Mouse (Mus musculus): ENCODE measurements around the gene B3gnt9.

Gene B3gnt9

DNA sequence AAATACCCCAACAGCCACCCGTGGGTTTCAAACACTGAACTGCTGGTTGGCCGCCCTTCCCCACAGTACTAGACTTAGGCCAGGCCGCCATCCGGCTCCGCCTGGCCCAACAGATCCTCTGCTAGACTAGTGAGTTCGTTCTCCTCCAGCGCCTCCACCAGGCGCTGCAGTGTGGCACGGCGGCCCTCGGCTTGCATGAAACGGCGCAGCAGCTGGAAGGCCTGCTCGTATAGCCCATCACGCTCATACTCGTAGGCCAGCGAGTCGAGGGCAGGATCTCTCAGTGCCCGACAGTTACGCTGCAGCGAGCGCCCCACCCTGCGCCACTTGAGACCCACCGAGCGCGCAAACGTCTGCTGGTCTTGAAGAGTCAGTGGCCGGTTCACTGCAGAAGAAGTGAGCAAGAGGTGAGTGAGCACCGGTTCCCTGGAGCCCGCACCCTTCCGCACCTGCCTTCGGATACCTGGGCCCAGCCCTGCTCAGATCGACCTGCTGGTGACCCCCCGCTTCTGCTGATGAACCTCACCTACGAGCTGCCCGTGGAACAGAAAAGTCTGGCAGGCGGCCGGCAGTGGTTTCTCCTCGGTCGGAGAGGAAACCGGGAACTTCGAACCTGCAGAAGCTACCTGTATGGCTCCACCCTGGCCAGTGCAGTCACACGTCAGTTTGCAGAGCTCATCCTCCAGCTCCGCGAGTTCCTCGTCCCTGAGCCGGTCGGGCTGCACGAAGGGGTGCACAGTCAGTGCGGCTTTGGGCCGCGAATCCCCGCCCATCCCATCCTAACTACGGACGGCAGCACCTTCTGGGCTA, 4.2 kb upstream of the B3gnt9 start:
- POLR2A ChIA-PET: interaction anchor here in 3 of 4 experiments (0.5 to 14.1 kb wide), 28 partner anchors 9 to 657 kb away, joined by 3 to 255 read pairs (median 4); partner anchors contain the start of genes D230025D16Rik (in 2 of the 3), 4931428F04Rik (in 1 of the 3), E2f4 (in 1 of the 3) and Nol3 (in 1 of the 3)
- CTCF ChIA-PET: interaction anchor here (0.5 to 3.9 kb wide), 80 partner anchors 9 to 657 kb away, joined by 3 to 40 read pairs (median 5); partner anchors contain the start of genes 4931428F04Rik (in 2 of the 4), D230025D16Rik (in 2 of the 4), E2f4 (in 2 of the 4) and Cbfb (in 1 of the 4)

GRCm38 (mm10) chr8:105257318-105258114, 2.6 kb upstream of the B3gnt9 start:
- POLR2A ChIA-PET: interaction anchor here in 3 of 4 experiments (0.6 to 14.1 kb wide), 9 partner anchors 11 to 36 kb away, joined by 3 to 255 read pairs (median 8); partner anchors contain the start of genes D230025D16Rik (in 2 of the 3), 4931428F04Rik (in 1 of the 3) and Hsf4 (in 1 of the 3)
- CTCF ChIA-PET: interaction anchor here in 3 of 4 experiments (0.5 to 1.5 kb wide), 10 partner anchors 22 to 617 kb away, joined by 3 to 10 read pairs (median 3); no protein-coding TSS in a partner anchor

GRCm38 (mm10) chr8:105254152-105254965, 594 bp downstream of the B3gnt9 start:
- POLR2A ChIA-PET: interaction anchor here (0.5 to 14.1 kb wide), 54 partner anchors 9 to 883 kb away, joined by 3 to 255 read pairs (median 5); partner anchors contain the start of genes 4931428F04Rik (in 3 of the 4), D230025D16Rik (in 3 of the 4), E2f4 (in 2 of the 4) and Exoc3l (in 2 of the 4)

GRCm38 (mm10) chr8:105253766-105254151, 1.2 kb downstream of the B3gnt9 start:
- ChIA-PET CTCF (interaction anchor here (0.6 to 4.2 kb wide), 53 partner anchors 9 to 719 kb away, joined by 3 to 37 read pairs (median 4); partner anchors contain the start of genes D230025D16Rik (in 3 of the 4), Fbxl8 (in 2 of the 4), 4931428F04Rik (in 1 of the 4) and Car7 (in 1 of the 4)), POLR2A (interaction anchor here (0.5 to 14.1 kb wide), 40 partner anchors 9 to 883 kb away, joined by 3 to 255 read pairs (median 5); partner anchors contain the start of genes 4931428F04Rik (in 3 of the 4), D230025D16Rik (in 3 of the 4), Fhod1 (in 2 of the 4) and E2f4 (in 1 of the 4))

More at GRCm38 (mm10) chr8:105254152-105254965, 594 bp downstream of the B3gnt9 start:
- CTCF ChIA-PET: interaction anchor here (0.5 to 4.2 kb wide), 60 partner anchors 10 to 787 kb away, joined by 3 to 37 read pairs (median 4); partner anchors contain the start of genes D230025D16Rik (in 3 of the 4), Fbxl8 (in 2 of the 4), 4931428F04Rik (in 1 of the 4) and Car7 (in 1 of the 4)

GRCm38 (mm10) chr8:105252680-105253537, 2.0 kb downstream of the B3gnt9 start:
- POLR2A ChIA-PET: interaction anchor here (0.6 to 14.1 kb wide), 31 partner anchors 12 to 96 kb away, joined by 3 to 255 read pairs (median 5); partner anchors contain the start of genes 4931428F04Rik (in 3 of the 4), D230025D16Rik (in 3 of the 4), Fhod1 (in 2 of the 4) and Exoc3l (in 1 of the 4)
- CTCF ChIA-PET: interaction anchor here (0.6 to 4.2 kb wide), 34 partner anchors 8 to 352 kb away, joined by 3 to 37 read pairs (median 5); partner anchors contain the start of genes D230025D16Rik (in 3 of the 4), 4931428F04Rik (in 1 of the 4), Fbxl8 (in 1 of the 4) and Hsf4 (in 1 of the 4)

DNA sequence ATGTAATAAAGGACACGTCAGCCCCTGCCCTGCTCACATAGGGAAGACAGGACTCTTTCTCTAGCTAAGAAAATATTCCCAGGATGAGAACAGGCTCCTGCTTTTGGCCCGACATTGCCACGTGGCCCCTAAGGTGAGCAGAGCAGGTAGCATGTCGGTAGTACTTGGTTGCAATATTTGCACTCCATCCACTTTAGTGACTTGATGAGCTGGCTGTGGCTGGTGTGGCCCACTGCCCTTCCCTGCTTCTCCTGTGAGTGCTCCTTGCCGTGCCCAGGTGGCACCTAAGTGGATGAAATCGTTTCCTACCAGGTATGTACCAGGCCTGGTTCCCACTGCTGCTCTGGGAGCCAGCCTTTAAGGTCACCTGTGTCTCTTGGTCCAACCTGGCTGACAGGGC, 3.0 kb downstream of the B3gnt9 start:
- CTCF ChIA-PET: no interaction called here

GRCm38 (mm10) chr8:105241016-105241415, 13.9 kb downstream of the B3gnt9 start:
- POLR2A ChIA-PET: interaction anchor here in 3 of 4 experiments (1.2 to 15.3 kb wide), 8 partner anchors 8 to 19 kb away, joined by 3 to 255 read pairs (median 7); partner anchors contain the start of genes D230025D16Rik (in 3 of the 3) and B3gnt9 (in 2 of the 3)
- CTCF ChIA-PET: interaction anchor here in 2 of 4 experiments (0.7 to 1.6 kb wide), 3 partner anchors 12 to 103 kb away, joined by 3 read pairs; partner anchors contain the start of gene D230025D16Rik (in 1 of the 2)

More for the DNA sequence above, 3.0 kb downstream of the B3gnt9 start:
- POLR2A ChIA-PET: interaction anchor here in 2 of 4 experiments (0.5 to 14.1 kb wide), 6 partner anchors 14 to 96 kb away, joined by 3 to 255 read pairs (median 12); partner anchors contain the start of genes D230025D16Rik (in 1 of the 2) and Fhod1 (in 1 of the 2)

- CTCF ChIA-PET: interaction anchor here in 3 of 4 experiments (0.6 to 3.7 kb wide), 8 partner anchors 13 to 175 kb away, joined by 3 to 19 read pairs (median 4); partner anchors contain the start of genes B3gnt9 (in 1 of the 3) and D230025D16Rik (in 1 of the 3)
These were observed 17.4 kb downstream of the B3gnt9 start for GRCm38 (mm10) chr8:105237442-105238142.

DNA sequence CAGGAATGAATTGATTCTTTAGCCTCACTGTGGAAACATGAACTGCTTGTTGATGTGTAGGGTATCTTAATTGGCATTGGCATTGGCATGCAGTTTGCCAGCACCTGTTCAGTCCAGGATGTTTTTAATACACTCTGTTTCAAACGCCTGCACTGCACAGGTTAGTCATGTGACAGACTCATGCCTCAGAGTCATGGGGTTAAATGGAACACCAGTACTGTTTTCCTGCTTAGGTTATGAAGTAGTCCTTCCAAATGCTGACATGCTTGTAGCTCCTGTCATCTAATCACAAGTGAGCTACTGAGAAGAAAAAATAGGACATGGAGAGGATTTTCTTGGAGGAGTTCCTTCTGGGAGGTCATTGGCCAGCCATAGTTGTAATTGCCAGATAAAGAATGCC, 19.7 kb downstream of the B3gnt9 start:
- ChIA-PET CTCF (interaction anchor here in 3 of 4 experiments (1.0 to 3.7 kb wide), 3 partner anchors 17 to 24 kb away, joined by 3 to 19 read pairs (median 15); no protein-coding TSS in a partner anchor), POLR2A (interaction anchor here in 3 of 4 experiments (0.6 to 15.3 kb wide), 16 partner anchors 11 to 236 kb away, joined by 3 to 255 read pairs (median 4); partner anchors contain the start of genes B3gnt9 (in 3 of the 3), D230025D16Rik (in 3 of the 3), 4931428F04Rik (in 1 of the 3) and Cbfb (in 1 of the 3))

More at GRCm38 (mm10) chr8:105237442-105238142, 17.4 kb downstream of the B3gnt9 start:
- POLR2A ChIA-PET: interaction anchor here (0.6 to 15.3 kb wide), 25 partner anchors 9 to 451 kb away, joined by 3 to 255 read pairs (median 3); partner anchors contain the start of genes B3gnt9 (in 3 of the 4), D230025D16Rik (in 2 of the 4), Cbfb (in 1 of the 4) and E2f4 (in 1 of the 4)

GRCm38 (mm10) chr8:105233126-105233935, 21.6 kb downstream of the B3gnt9 start:
- CTCF ChIA-PET: interaction anchor here (0.5 to 3.5 kb wide), 18 partner anchors 8 to 669 kb away, joined by 3 to 15 read pairs (median 4); partner anchors contain the start of gene D230025D16Rik (in 1 of the 4)

DNA sequence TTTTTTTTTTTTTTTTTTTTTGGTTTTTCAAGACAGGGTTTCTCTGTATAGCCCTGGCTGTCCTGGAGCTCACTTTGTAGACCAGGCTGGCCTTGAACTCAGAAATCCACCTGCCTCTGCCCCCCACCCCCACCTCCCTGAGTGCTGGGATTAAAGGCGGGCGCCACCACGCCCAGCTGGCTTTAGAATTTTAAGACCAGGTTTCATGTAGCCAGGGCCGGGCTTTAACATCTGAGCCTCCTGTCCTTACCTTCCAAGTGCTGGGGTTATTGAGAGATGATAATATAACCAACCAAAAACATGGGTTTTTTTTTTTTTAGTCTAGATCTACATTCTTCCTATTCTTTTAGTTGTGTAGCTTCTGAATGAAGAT, 22.6 kb downstream of the B3gnt9 start:
- ChIA-PET POLR2A (interaction anchor here (0.7 to 15.3 kb wide), 34 partner anchors 7 to 1763 kb away, joined by 3 to 255 read pairs (median 6); partner anchors contain the start of genes B3gnt9 (in 4 of the 4), D230025D16Rik (in 4 of the 4), 4931428F04Rik (in 2 of the 4) and Exoc3l (in 1 of the 4)), CTCF (interaction anchor here (0.6 to 3.5 kb wide), 13 partner anchors 13 to 390 kb away, joined by 3 to 18 read pairs (median 5); partner anchors contain the start of gene B3gnt9 (in 1 of the 4))

More at GRCm38 (mm10) chr8:105233126-105233935, 21.6 kb downstream of the B3gnt9 start:
- POLR2A ChIA-PET: interaction anchor here (0.5 to 15.3 kb wide), 37 partner anchors 8 to 602 kb away, joined by 3 to 255 read pairs (median 5); partner anchors contain the start of genes B3gnt9 (in 4 of the 4), D230025D16Rik (in 4 of the 4), 4931428F04Rik (in 1 of the 4) and Fhod1 (in 1 of the 4)

DNA sequence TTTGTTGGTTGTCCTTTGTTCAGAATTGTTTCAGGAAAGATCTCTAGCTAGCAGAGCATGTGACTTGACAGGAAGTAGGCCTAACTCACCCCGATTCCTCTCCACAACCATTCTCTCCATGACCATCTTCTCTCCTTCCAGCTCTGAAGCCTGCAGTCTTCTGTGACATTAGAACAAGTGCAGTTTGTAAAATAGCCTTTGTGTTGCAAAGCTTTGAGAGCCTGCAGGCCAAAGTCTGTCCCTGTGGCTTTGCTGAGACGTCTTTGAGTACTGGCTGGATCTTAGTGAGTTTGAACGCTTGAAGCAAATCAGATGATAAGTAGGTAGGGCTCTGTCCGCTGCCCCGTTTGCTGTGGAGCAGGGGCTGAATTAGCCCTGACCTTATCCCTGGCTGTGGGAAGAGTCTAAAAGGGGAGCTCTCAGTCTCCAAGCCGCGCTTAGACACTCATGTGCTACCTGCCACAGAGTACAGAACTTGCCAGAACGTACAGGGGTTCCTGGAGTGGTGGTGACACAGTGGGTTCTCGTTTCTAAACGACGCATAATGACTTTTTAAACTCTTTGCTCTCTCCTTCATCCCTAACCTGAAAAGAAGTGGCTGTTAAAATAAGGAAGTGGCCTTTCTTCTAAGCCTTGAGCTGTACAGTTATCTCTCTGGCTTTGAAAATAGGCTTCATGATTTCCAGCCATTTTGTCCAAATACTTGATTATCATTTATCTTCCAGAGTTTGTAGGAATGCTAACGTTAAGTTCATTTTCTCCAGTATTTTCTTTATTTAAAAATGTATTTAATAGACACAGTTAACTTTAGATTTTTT, 23.2 kb downstream of the B3gnt9 start:
- POLR2A ChIA-PET: interaction anchor here (0.5 to 15.3 kb wide), 36 partner anchors 7 to 1764 kb away, joined by 3 to 255 read pairs (median 6); partner anchors contain the start of genes D230025D16Rik (in 4 of the 4), B3gnt9 (in 3 of the 4), 4931428F04Rik (in 2 of the 4) and Exoc3l (in 1 of the 4)
- CTCF ChIA-PET: interaction anchor here (0.6 to 3.5 kb wide), 13 partner anchors 14 to 390 kb away, joined by 3 to 18 read pairs (median 5); partner anchors contain the start of gene B3gnt9 (in 1 of the 4)
